Mouse (Mus musculus): ENCODE results near the gene Ski.

The Ski gene

DNA sequence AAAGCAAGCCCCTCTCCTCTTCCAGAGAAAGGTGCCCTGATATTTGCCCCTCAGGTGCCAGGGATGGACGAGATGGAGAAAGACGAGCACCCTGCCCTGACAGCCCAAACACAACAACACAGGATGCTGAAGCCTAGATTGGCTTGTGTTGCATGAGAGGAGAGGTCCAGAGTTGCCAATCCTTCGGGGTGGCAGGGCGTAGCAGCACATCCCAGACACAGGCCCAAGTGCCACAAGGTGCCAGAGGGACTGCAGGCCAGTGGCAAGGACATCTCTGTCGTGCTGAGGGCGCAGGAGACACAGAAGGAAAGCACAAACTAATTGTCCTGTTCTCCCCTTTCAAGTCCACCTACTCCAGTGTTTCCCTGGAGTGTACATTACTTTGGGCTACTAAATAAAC, 8.2 kb downstream of the Ski start:
- no peak for DNase-seq (ENCODE audit: low read depth, low spot score)

DNA sequence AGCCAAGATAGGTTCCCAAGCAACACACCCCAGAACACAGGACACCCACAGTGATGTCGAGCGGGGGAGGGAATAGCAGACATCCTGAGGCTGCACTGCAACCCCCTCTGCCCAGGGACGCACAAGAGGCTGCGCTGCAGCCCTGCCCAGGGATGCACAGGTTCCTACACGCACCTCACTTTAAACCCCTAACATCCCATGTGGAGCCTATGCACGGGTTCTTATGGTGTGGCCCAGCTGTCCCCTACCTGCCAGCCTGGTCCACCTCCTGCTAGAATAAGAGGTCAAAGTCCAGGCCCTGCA, 8.7 kb downstream of the Ski start:
- no peak for DNase-seq (ENCODE audit: low read depth, low spot score)

DNA sequence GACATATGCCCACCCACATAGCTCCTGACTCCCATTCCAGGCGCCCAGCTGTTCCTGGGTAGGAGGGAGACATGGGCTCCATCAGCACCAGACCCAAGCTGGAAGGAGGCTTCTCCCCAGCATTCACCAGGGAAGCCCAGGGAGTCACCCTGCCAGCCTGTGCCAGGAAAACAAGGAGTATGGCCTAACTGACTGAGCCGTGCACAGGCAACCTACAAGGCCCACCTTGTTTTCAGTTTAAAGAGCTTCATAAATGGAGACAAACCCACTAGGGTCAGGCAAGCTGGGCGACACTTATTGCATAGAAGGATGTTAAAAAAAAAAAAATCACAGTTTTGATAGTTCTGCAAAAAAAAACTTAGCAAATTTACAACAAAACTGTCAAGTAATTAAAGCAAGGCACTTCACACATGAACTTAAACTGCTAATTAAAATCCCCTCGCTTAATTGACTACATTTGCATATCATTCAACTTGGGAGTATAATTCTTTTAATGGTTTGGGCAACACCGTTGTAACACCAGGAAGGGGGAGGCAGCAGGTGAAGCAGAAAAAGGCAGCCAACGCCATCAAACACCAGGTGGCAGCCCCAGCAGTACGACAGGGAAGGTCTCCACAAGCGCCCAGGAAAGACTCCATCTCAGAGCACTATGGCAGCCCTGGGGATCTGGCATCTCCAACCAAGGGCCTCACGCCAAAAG, 9.2 kb downstream of the Ski start:
- DNase-seq (ENCODE audit: low read depth, low spot score): no peak

DNA sequence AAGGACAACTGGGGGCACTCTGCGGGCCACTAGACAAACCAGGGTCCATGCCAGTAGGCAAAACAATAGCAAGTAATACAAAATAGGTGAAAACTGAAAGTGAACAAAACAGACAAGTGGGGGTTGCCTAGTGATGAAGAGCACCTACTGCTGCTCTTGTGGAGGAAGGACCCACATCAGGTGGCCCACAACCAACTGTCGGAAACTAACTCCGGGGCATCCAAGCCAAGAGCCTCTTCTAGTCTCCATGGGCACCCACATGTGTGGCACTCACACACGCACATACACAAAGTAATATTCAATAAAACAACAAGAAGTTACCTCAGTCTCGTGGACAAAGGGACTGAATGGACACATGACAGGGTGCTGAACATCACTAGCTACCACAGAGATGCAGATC, 12.9 kb downstream of the Ski start:
- no peak for DNase-seq (ENCODE audit: low read depth, low spot score)

DNA sequence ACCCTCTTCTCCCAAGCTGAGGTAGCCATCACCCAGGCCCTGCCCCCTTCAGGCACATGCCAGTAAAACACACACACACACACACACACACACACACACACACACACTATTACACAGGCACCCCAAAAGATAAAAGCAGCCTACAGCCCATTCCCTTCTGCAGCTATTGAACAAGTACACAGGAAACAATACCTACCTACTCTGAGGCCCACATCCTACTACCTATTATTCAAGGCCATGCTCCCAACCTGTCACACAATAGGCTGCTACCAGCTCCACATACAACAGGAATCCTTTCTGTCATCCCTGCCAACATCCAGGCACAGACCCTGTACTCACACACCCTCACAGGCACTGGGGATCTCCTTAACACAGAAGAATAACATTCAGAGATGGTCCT, 13.3 kb downstream of the Ski start:
- no peak for DNase-seq (ENCODE audit: low read depth, low spot score)

DNA sequence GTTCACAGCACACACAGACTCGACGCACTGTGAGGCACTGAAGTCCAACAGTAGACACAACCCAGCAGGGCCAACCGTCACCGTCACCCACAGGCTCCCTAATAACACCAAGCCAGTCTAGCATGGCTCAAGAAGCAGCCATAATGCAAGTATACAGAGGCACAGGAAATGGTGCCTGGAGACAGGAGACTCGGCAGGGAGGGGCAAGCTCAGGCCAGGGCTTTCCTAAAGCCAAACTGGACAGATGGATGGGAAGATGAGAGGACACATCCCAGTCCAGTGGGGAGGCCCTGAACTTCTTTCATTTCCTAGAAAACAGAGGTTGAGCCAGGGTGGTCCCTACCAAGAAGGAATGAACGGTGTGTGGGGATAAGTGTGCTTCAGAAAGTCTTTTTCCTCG, 13.8 kb downstream of the Ski start:
- no peak for DNase-seq (ENCODE audit: low read depth, low spot score)

DNA sequence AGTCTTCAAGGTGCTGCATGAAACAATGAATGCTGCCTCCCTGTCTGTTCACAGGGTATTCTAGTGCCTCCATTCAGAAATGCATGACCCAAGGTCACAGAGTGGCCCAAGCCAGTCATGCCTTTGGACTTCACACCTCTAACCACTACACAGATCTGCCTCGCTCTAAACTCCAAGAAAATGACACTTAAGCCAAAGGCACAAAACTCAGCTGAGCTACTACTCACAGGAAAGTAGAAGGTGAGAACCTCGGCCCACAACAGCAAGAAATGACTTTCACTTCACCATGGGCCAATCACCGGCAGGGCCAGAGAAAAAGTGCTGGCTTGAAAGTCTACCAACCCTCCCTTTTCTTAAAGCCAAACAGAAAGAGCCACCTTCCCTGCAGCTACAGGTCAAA, 14.6 kb downstream of the Ski start:
- no peak for DNase-seq (ENCODE audit: low read depth, low spot score)

DNA sequence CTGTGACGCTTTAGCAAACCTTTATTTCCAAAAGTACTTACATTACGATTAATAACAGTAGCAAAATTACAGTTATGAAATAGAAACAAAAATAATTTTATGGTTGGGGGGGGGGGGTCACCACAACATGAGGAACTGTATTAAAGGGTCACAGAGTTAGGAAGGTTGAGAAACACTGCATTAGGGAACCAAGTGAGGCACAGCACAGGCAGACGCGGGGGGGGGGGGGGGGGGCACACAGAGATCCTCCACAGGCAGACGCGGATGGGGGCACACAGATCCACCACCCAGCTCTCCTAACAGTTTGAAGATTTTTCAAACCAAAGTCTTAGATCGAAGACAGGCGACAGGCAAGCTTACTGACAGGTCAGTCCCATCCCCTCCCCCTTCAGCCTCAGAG, 15.9 kb downstream of the Ski start:
- no peak for DNase-seq (ENCODE audit: low read depth, low spot score)

DNA sequence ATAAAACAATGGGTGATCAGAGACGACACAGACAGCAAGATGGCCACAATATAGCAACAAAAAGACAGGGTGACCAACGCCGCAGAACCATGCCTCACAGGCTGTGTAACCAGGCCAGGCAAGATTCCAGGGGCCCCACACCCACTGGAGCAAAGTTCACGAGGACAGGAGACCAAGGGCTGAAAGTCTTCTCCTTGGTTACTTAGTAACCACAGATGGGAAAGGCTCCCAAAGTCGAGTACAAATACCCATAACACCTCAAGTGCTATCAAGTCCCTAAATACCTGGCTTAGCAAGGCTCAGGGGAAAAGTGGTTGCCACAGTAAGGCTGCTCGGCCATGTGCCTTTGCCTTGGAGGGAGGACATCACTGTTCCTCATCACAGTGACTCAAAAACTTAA, 16.5 kb downstream of the Ski start:
- no peak for DNase-seq (ENCODE audit: low read depth, low spot score)

DNA sequence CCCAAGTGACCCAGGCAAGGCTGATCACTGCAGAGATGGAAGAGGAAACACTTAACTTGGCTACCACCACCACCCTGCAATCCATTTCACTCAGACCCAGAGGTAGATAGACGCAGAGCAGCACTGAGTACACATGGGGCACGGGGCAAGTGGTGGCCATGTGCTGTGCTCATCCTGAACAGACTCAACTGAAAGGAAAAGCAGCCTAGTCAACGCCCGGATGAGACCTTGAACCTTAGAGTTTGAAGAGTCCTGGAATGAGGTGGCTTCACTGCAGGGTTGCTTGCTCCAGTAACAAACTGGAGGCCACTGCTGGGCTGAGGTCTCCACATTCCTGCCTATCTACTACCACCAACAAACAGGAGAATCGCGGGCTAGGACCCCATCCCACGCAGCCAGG, 20.6 kb downstream of the Ski start:
- DNase-seq (ENCODE audit: low read depth, low spot score): no peak

DNA sequence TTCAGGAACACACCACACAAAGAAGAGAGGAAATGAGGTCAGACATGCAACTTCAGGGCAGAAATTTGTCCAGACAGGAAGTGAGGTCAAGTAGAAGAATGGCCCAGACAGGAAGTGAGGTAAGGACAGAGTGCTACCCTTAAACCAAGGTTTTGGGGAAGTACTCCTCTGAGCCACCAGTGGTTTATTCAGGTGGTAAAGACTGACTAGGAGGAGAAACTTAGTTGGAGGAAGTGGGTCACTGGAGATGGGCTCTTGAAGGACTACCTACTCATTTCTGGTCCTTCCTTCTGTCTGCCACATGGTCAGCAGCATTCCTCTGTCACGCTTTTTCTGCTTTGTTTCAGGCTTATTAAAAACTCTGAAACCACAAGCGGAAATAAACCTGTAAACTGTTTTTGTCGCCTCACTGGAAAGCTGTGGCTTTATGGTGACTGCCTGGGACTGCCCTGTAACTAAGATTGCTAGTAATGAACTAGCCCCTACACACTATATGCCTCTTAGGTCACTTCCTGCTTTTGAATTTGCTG, 21.5 kb downstream of the Ski start:
- DNase-seq (ENCODE audit: low read depth, low spot score): no peak

DNA sequence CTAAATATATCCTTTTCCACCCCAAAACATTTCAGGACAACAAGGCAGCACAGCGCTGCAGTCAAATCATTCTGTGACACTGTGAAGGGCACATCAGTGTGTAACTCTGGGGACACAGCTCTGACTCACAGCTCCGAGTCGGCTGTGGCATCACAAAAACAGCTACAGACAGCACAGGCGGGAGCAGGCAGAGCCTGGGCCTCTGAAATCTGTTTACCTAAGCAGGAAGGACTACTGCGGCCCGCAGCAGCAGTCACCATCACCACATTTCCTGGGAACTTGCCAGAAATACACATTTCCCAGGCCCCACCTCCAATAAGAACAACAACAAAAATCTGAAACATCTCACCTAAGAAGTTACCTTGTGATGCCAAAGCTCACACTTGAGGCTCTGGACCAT, 24.7 kb downstream of the Ski start:
- no peak for DNase-seq (ENCODE audit: low read depth, low spot score)

DNA sequence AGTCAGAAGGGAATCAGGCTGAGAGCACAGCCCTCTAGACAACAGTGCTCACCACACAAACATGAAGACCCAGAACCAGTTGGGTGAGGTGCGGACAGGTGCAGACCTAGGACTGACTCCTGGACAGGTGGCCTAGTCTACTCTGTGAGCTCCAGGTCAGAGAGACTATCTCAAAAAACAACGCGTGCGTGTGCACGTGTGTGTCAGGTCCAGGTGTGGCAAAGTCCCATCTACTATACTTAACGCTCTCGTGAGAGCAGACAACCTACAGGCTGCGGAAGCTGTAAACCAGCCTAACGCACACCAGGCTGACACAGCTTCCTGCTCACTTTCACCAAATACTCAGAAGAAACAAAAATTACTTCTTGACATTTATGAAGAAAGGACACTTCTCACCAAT, 27.2 kb downstream of the Ski start:
- DNase-seq (ENCODE audit: low read depth, low spot score): no peak

DNA sequence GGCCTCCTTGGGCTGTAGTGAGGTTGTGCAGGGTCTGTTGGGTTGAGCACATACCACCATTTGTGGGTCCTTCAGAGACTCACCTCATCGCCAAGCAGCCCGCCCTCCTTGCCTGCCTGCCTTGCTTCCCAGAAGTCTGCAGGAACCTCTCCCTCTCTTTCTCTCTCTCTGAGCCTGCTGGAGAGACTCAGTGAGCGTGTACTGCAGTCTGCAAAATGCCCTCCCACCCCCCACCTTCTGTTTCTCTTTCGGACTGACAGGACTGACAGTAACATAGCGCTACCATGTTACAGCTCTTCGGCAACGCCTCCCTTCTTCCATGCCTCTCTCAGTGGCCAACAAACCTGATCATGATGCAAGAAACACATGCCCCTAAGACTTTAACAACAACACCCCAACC, 32.1 kb downstream of the Ski start:
- peak; percentile 42 for DNase-seq (ENCODE audit: low read depth, low spot score)

DNA sequence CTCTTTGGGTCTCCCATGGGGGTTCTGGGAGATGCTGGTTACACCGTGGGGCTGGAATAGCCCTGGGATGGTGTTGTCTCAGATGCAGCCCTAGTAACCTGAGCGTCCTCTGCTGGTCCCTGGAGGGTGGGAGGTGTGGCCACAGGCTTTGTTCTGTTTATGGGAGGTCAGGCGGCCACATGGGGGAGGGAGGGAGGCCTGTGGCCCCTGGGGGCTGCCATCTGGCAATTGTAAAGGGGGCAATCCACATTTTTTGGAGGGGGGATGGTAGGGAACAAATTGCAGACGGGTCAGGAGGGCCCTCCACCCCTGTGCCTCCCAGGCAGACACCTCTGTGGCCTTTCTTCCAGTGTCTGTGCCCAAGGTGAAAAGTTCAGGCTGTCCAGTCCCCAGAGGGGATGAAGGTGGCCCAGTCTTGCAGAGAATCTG, 32.7 kb downstream of the Ski start:
- peak; percentile 75 for DNase-seq (ENCODE audit: low read depth, low spot score)

DNA sequence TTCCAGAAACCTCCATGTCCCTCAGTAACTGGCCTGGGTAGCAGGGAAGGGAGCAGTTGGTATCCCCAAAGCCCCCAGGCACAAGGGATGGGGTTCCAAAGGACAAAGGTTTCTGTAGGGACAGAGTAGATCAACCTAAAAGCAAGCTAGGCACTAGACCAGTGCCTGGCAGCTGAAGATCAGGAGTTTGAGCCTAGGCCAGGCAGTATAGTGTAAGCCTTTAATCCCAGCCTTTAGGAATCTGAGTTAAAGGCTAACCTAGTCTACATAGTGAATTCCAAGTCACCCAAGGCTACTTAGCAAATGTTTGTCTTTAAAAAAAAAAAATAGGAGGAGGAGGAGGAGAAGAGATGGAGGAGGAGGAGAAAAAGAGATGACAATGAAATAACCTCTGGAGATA, 33.6 kb downstream of the Ski start:
- no peak for DNase-seq (ENCODE audit: low read depth, low spot score)

DNA sequence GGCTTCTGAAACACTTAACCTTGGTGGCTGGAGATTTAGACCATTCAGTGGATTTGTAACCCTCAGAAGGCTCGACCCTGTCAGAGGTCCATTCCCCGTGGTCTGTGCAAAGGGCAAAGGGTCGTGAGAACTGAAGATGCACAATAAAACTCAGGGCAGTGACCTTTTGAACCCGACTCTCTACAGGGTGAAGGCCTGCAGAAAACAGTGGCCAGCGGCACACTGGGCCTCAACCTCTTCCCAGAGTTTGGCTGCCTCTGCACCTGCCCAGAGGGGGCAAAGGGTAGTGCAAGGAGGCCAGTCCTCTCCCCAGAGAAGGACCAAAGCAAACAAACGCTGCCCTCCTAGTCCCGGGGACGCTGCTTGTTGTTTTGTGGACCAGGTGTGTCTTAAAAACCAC, 34.1 kb downstream of the Ski start:
- DNase-seq (ENCODE audit: low read depth, low spot score): no peak

DNA sequence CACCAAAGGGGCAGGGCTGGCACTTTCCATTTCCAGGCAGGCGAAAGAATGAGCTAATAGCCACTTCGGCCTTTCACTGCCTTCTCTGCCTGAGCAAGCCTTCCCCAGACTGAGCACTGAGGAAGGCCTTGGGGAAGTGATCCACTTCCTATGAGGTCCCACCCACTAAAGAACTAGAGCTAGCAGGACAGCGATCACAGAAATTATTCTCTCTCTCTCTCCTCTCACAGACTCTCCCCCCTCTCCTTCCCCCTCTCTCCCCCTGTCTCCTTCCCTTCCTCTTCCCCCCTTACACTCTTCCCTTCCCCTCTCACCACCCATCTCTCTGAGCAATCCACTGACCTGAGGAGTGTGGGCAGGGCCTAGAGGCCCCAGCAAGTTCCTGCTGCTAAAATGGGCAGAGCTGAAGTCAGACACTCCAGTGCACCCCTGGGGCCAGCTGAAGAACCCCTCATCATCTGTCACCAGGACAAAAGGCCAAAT, 35.2 kb downstream of the Ski start:
- DNase-seq (ENCODE audit: low read depth, low spot score): no peak

DNA sequence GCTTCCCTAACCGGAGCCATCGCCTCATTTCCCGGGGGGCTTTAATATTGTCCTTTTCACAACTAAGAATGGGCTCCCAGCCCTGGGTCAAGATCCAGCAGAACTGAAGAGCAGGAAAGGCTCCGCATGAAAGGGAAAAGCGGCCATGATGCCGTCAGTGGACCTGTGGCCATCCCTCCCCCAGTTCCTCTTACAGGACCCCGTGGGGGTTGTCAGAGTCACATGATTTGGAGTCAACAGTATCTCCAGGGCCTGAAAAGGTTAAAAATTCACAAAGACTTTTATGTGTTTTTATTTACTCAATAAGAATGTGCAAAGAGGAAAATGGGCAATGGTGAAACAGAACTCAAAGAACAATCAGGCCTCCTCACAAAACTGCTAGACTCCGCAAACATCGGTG, 36.5 kb downstream of the Ski start:
- no peak for DNase-seq (ENCODE audit: low read depth, low spot score)

DNA sequence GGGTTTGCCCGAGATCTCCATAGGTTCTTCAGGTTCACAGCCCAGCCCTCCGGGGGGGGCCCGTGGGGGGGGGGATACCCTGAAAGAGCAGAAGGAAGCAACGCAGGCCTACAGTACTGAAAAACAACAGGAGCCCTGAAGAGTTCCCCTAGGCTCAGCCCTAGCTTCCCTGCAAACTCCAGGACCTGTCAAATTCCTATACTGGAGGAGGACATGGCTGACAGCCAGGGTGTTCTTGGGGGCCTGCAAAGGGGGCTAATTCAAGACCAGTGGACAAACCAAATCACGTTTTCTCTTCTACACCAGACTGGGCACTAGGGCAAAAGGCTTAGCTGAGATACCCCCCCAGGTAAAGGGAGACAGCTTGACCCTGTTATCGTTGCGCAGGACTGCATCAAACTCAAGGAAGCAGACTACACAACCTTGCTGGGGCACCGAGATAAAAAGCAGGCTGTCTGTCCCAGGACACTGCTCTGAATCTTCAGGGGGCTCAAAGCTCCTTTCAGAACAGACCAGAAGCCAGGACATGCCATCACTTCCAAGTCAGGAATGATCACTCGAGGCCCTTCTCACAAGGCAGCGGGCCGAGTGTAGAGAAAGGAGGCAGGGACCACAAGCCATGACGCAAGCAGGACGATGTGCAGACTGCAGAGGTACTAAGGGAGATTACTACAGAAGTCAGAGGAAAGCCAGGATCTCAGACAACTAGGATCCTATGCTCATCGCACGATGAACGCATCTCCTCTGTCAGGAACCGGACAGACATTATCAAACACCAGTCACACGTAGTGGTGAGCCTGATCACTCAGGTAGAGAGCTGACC, 37.9 kb downstream of the Ski start:
- DNase-seq (ENCODE audit: low read depth, low spot score): no peak

DNA sequence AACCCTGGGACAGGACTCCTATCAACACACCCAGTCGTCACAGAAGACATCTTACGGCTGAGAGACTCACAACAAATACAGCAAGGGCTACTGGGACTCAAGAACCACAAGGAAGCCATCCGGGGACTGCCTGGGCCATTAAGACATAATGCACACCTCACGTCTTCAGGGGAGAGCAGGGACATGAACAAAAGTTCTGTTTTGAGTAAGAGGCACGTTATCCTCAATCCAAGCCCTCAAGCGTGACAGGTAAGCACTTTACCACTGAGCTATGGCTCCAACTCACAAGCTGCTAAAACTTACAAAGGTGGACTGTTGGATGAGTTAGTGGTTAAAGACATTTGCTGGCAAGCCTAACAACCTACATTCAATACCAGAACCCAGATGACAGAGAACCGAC, 39.2 kb downstream of the Ski start:
- DNase-seq (ENCODE audit: low read depth, low spot score): no peak

DNA sequence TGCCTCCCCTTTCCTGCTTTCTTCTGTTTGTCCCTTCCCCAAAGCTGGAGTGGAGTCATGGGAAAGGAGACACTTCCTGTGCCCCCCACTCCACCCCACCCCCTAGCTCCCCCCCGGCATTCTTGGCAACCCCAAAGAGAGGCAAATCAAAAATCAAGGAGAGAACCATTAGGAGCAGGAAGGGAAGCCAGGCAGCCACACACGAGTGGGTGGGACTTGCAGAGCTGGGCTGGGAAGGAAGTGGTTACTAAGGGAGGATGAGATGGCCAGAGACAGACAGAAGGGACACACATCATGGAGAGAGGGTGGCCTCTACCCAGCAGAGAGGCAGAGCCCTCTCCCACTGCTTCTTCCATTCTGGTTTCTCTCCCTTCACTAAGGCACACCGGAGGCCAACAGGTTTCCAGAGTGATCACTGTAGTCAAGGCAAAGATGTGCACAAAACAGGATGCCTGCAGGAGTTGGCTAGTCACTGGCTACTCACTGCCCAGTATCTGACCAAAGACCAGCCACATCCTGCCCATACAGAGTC, 43.3 kb downstream of the Ski start:
- no peak for DNase-seq (ENCODE audit: low read depth, low spot score)

DNA sequence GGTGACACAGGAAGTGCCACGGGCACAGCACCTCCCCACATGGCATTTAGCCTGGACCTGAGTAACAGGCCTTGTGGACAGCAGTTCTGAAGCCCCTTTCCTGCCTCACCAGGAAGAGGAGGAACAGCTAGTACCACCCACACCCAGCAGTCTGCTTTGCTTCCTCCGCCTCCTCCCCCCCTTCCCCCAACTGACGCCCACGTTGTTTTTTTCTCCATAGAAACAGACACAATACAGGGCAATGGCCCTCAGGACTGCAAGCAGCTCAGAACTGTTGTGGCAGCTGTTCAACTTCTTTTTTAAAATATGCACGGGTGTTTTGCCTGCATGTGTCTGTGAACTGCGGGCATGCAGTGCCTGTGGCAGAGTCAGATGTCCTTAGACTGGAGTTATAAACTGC, 44.1 kb downstream of the Ski start:
- DNase-seq (ENCODE audit: low read depth, low spot score): peak; percentile 72

All from ZHBTc4 (cell line).